Mouse (Mus musculus): ENCODE results near the gene Iqca.

Gene Iqca

GRCm38 (mm10) chr1:90132402-90132801 is 20.8 kb downstream of the Iqca start:
- no peak for DNase-seq (ENCODE audit: low read depth, low spot score)

GRCm38 (mm10) chr1:90131982-90132381 is 21.2 kb downstream of the Iqca start:
- no peak for DNase-seq (ENCODE audit: low read depth, low spot score)

- peak; percentile 32 for DNase-seq (ENCODE audit: low read depth, low spot score)
These were observed 28.6 kb downstream of the Iqca start for GRCm38 (mm10) chr1:90124561-90124960.

- DNase-seq (ENCODE audit: low read depth, low spot score) = no peak
These were observed 32.5 kb downstream of the Iqca start for GRCm38 (mm10) chr1:90120706-90121105.

GRCm38 (mm10) chr1:90119214-90119613 is 34.0 kb downstream of the Iqca start:
- no peak for DNase-seq (ENCODE audit: low read depth, low spot score)

- DNase-seq (ENCODE audit: low read depth, low spot score) = no peak
These were observed 36.0 kb downstream of the Iqca start for GRCm38 (mm10) chr1:90117207-90117606.

GRCm38 (mm10) chr1:90114586-90114985 is 38.6 kb downstream of the Iqca start:
- peak; percentile 69 for DNase-seq (ENCODE audit: low read depth, low spot score)

GRCm38 (mm10) chr1:90113655-90114244 is 39.5 kb downstream of the Iqca start:
- DNase-seq (ENCODE audit: low read depth, low spot score) = peak; percentile 48

- DNase-seq (ENCODE audit: low read depth, low spot score) = no peak
These were observed 40.5 kb downstream of the Iqca start for GRCm38 (mm10) chr1:90112669-90113068.

GRCm38 (mm10) chr1:90111198-90111839 is 41.9 kb downstream of the Iqca start:
- no peak for DNase-seq (ENCODE audit: low read depth, low spot score)

GRCm38 (mm10) chr1:90103896-90104487 is 49.2 kb downstream of the Iqca start:
- no peak for DNase-seq (ENCODE audit: low read depth, low spot score)

GRCm38 (mm10) chr1:90100360-90101232 is 52.6 kb downstream of the Iqca start:
- no peak for DNase-seq (ENCODE audit: low read depth, low spot score)

- DNase-seq (ENCODE audit: low read depth, low spot score) = no peak
These were observed 60.2 kb downstream of the Iqca start for GRCm38 (mm10) chr1:90092816-90093493.

GRCm38 (mm10) chr1:90088192-90088990 is 64.8 kb downstream of the Iqca start:
- DNase-seq (ENCODE audit: low read depth, low spot score) = no peak

GRCm38 (mm10) chr1:90086461-90086860 is 66.7 kb downstream of the Iqca start:
- no peak for DNase-seq (ENCODE audit: low read depth, low spot score)

GRCm38 (mm10) chr1:90085526-90086157 is 67.6 kb downstream of the Iqca start:
- DNase-seq (ENCODE audit: low read depth, low spot score) = no peak

GRCm38 (mm10) chr1:90076291-90076690 is 76.9 kb downstream of the Iqca start:
- DNase-seq (ENCODE audit: low read depth, low spot score) = no peak

- DNase-seq (ENCODE audit: low read depth, low spot score) = no peak
These were observed 78.4 kb downstream of the Iqca start for GRCm38 (mm10) chr1:90074779-90075178.

GRCm38 (mm10) chr1:90071812-90072580 is 81.2 kb downstream of the Iqca start:
- DNase-seq (ENCODE audit: low read depth, low spot score) = no peak

Measured in ZHBTc4 (cell line).